Mouse (Mus musculus) MEL (cell line): Measurements from ENCODE around the gene Sgpl1. TPM values are rescaled to one million over a fixed set of nuclear protein-coding genes. Genes with fewer than 3 reads are reported as not detected.

ENCODE experiments used
- DNase-seq: peaks from one replicate; pipeline ENCODE4 v3.0.0; 2011; ENCODE audit warnings: low read depth, low spot score
- H3K27ac ChIP-seq: 2 replicates; pipeline ENCODE4 v1.5.1; 2012; ENCODE audit warnings: low read depth, mild to moderate bottlenecking, control low read depth, low read length, moderate library complexity; ENCODE audit not compliant: control insufficient read depth
- H3K27me3 ChIP-seq, 2 experiments: fragments of 150-350 bp in 1 of 2; sonication (generic) in 1 of 2; 2 replicates each; pipeline ENCODE4 v1.6.1; 2012; ENCODE audit warnings: low read length in 2 of 2, mild to moderate bottlenecking in 2 of 2, improper control_type of control experiment in 1 of 2, moderate library complexity in 1 of 2; ENCODE audit not compliant: insufficient read depth in 2 of 2, control insufficient read depth in 1 of 2
- H3K36me3 ChIP-seq, 2 experiments: 2 replicates each; pipeline ENCODE4 v1.6.1; 2012 to 2014; ENCODE audit warnings: low read length in 2 of 2, improper control_type of control experiment in 1 of 2, inconsistent platforms in 1 of 2, mild to moderate bottlenecking in 1 of 2; ENCODE audit not compliant: insufficient read depth in 2 of 2, control insufficient read depth in 1 of 2
- H3K4me1 ChIP-seq, 2 experiments: fragments of 150-350 bp in 1 of 2; sonication (generic) in 1 of 2; 2 replicates each; pipeline ENCODE4 v1.6.1; 2012; ENCODE audit warnings: low read length in 2 of 2, improper control_type of control experiment in 1 of 2, mild to moderate bottlenecking in 1 of 2; ENCODE audit not compliant: insufficient read depth in 2 of 2, control insufficient read depth in 1 of 2
- H3K4me3 ChIP-seq, 2 experiments: fragments of 150-350 bp in 1 of 2; sonication (generic) in 1 of 2; 2 replicates each; pipeline ENCODE4 v1.5.1; 2012; ENCODE audit warnings: low read depth in 2 of 2, low read length in 2 of 2, mild to moderate bottlenecking in 2 of 2, moderate library complexity in 2 of 2, control low read depth in 1 of 2, improper control_type of control experiment in 1 of 2; ENCODE audit not compliant: control insufficient read depth in 1 of 2, insufficient read depth in 1 of 2
- H3K79me2 ChIP-seq: 2 replicates; pipeline ENCODE4 v1.6.1; 2012; ENCODE audit warnings: mild to moderate bottlenecking, low read length, moderate library complexity; ENCODE audit not compliant: control insufficient read depth, poor library complexity, insufficient read depth
- H3K9ac ChIP-seq: 2 replicates; pipeline ENCODE4 v1.6.1; 2012; ENCODE audit warnings: low read depth, mild to moderate bottlenecking, control low read depth, low read length, moderate library complexity; ENCODE audit not compliant: control insufficient read depth, poor library complexity, severe bottlenecking
- H3K9me3 ChIP-seq: fragments of 150-350 bp; sonication (generic); replicated peaks from 2 replicates; pipeline ENCODE4 v1.6.1; 2012; ENCODE audit warnings: mild to moderate bottlenecking, low read length, improper control_type of control experiment, moderate library complexity; ENCODE audit not compliant: insufficient read depth
- BHLHE40 ChIP-seq: IDR thresholded peaks from 2 replicates; pipeline ENCODE4 v1.6.1; 2012; ENCODE audit warnings: low read depth, mild to moderate bottlenecking, inconsistent platforms, low read length, improper control_type of control experiment, borderline replicate concordance
- CHD1 ChIP-seq: IDR thresholded peaks from 2 replicates; pipeline ENCODE4 v1.6.1; 2012; ENCODE audit warnings: low read depth, mild to moderate bottlenecking, inconsistent platforms, low read length, improper control_type of control experiment
- CHD2 ChIP-seq: IDR thresholded peaks from 2 replicates; pipeline ENCODE4 v1.6.1; 2011; ENCODE audit warnings: low read length, improper control_type of control experiment
- EP300 ChIP-seq, 2 experiments: IDR thresholded peaks; 2 replicates each; pipeline ENCODE4 v1.6.1; 2011; ENCODE audit warnings: improper control_type of control experiment in 2 of 2, low read length in 2 of 2, low read depth in 1 of 2, mild to moderate bottlenecking in 1 of 2
- ETS1 ChIP-seq: IDR thresholded peaks from 2 replicates; pipeline ENCODE4 v1.6.1; 2012; ENCODE audit warnings: low read depth, mild to moderate bottlenecking, inconsistent platforms, low read length, improper control_type of control experiment, moderate library complexity
- GABPA ChIP-seq: IDR thresholded peaks from 2 replicates; pipeline ENCODE4 v1.6.1; 2012; ENCODE audit warnings: low read depth, mild to moderate bottlenecking, inconsistent platforms, low read length, improper control_type of control experiment, moderate library complexity
- JUND ChIP-seq: IDR thresholded peaks from 2 replicates; pipeline ENCODE4 v1.6.1; 2011; ENCODE audit warnings: low read depth, mild to moderate bottlenecking, improper control_type of control experiment, low read length
- KAT2A ChIP-seq: conservative IDR thresholded peaks from 2 replicates; pipeline ENCODE4 v1.6.1; 2012; ENCODE audit warnings: low read depth, low read length, improper control_type of control experiment, inconsistent platforms
- MAX ChIP-seq: IDR thresholded peaks from 2 replicates; pipeline ENCODE4 v1.6.1; 2011; ENCODE audit warnings: low read length, improper control_type of control experiment
- MAZ ChIP-seq: IDR thresholded peaks from 2 replicates; pipeline ENCODE4 v1.6.1; 2012; ENCODE audit warnings: low read depth, mild to moderate bottlenecking, inconsistent platforms, low read length, improper control_type of control experiment
- MEF2A ChIP-seq: IDR thresholded peaks from 2 replicates; pipeline ENCODE4 v1.6.1; 2014; ENCODE audit warnings: low read depth, mild to moderate bottlenecking, inconsistent platforms, low read length, improper control_type of control experiment; ENCODE audit not compliant: poor library complexity, insufficient replicate concordance, severe bottlenecking; ENCODE audit errors: extremely low read depth
- MYB ChIP-seq: IDR thresholded peaks from 2 replicates; pipeline ENCODE4 v1.6.1; 2011; ENCODE audit warnings: mild to moderate bottlenecking, low read depth, low read length, improper control_type of control experiment
- NELFE ChIP-seq: IDR thresholded peaks from 2 replicates; pipeline ENCODE4 v1.6.1; 2011; ENCODE audit warnings: low read depth, low read length, improper control_type of control experiment
- NRF1 ChIP-seq: IDR thresholded peaks from 2 replicates; pipeline ENCODE4 v1.6.1; 2014; ENCODE audit warnings: low read depth, mild to moderate bottlenecking, inconsistent platforms, low read length, improper control_type of control experiment, moderate library complexity; ENCODE audit not compliant: poor library complexity, insufficient read depth, severe bottlenecking
- RAD21 ChIP-seq: IDR thresholded peaks from 2 replicates; pipeline ENCODE4 v1.6.1; 2011; ENCODE audit warnings: mild to moderate bottlenecking, low read depth, low read length, improper control_type of control experiment
- RCOR1 ChIP-seq: IDR thresholded peaks from 2 replicates; pipeline ENCODE4 v1.6.1; 2012; ENCODE audit warnings: low read depth, mild to moderate bottlenecking, inconsistent platforms, low read length, improper control_type of control experiment
- SIN3A ChIP-seq: IDR thresholded peaks from 2 replicates; pipeline ENCODE4 v1.6.1; 2012; ENCODE audit warnings: low read length, improper control_type of control experiment, inconsistent platforms
- TAL1 ChIP-seq: IDR thresholded peaks from 2 replicates; pipeline ENCODE4 v1.6.1; 2012; ENCODE audit warnings: mild to moderate bottlenecking, inconsistent platforms, low read length, moderate library complexity, mixed read lengths
- TBP ChIP-seq: IDR thresholded peaks from 2 replicates; pipeline ENCODE4 v1.8.0; 2011; ENCODE audit warnings: low read depth, low read length, improper control_type of control experiment
- UBTF ChIP-seq: IDR thresholded peaks from 2 replicates; pipeline ENCODE4 v1.6.1; 2012; ENCODE audit warnings: low read depth, mild to moderate bottlenecking, inconsistent platforms, low read length, improper control_type of control experiment, moderate library complexity, borderline replicate concordance; ENCODE audit not compliant: insufficient read depth
- USF1 ChIP-seq: IDR thresholded peaks from 2 replicates; pipeline ENCODE4 v1.6.1; 2014; ENCODE audit warnings: low read depth, mild to moderate bottlenecking, inconsistent platforms, low read length, improper control_type of control experiment, moderate library complexity
- USF2 ChIP-seq, 2 experiments: IDR thresholded peaks; 2 replicates each; pipeline ENCODE4 v1.6.1; 2011 to 2012; ENCODE audit warnings: improper control_type of control experiment in 2 of 2, low read length in 2 of 2, borderline replicate concordance in 1 of 2, inconsistent platforms in 1 of 2, low read depth in 1 of 2, mild to moderate bottlenecking in 1 of 2; ENCODE audit not compliant: insufficient read depth in 1 of 2
- ZC3H11A ChIP-seq: IDR thresholded peaks from 2 replicates; pipeline ENCODE4 v1.6.1; 2012; ENCODE audit warnings: low read depth, mild to moderate bottlenecking, inconsistent platforms, low read length, improper control_type of control experiment
- ZNF384 ChIP-seq: IDR thresholded peaks from 2 replicates; pipeline ENCODE4 v1.6.1; 2012; ENCODE audit warnings: low read depth, mild to moderate bottlenecking, inconsistent platforms, low read length, improper control_type of control experiment
- polyA plus RNA-seq, 2 experiments: library from polyadenylated mRNA; stranded (reverse) in 1 of 2; unstranded in 1 of 2; fragments of >175 nt in 1 of 2; fragments of >200 nt in 1 of 2; gene quantifications; 2 replicates each; pipeline versions ENCODE4 v1.2.1 to v1.2.4; 2012; ENCODE audit warnings: low replicate concordance in 2 of 2, low read depth in 1 of 2; ENCODE audit not compliant: insufficient read length in 2 of 2, insufficient read depth in 1 of 2, missing spikeins in 1 of 2
- total RNA-seq: library from RNA; depleted of rRNA; stranded (reverse); fragments of 300-350 nt; gene quantifications from 2 replicates; pipeline ENCODE4 v1.2.3, GENCODE M21; 2012

The Sgpl1 gene
- total and polyA plus RNA-seq, 3 experiments = 8.7 to 11.7 TPM; not detected in 1

- no peak overlapping the region for H3K27ac ChIP-seq
Observed at GRCm38 (mm10) chr10:61059543-61060110, 87.9 kb downstream of the Sgpl1 start.

GRCm38 (mm10) chr10:61059101-61059500 is 88.4 kb downstream of the Sgpl1 start:
- no peak for DNase-seq
- Histone ChIP-seq H3K36me3 (no peaks in the 10 kb centered on the region), H3K9ac (no peak overlapping the region), H3K79me2 (no peaks in the 10 kb centered on the region), H3K27ac (no peak overlapping the region), H3K27me3 (no peaks in the 10 kb centered on the region), H3K9me3 (no peaks in the 10 kb centered on the region), H3K4me3 (no peak overlapping the region), H3K4me1 (no peaks in the 10 kb centered on the region)
- no peak for TF ChIP-seq ETS1
- no peak for TF ChIP-seq NRF1
- TF ChIP-seq NELFE = no peak
- TF ChIP-seq JUND = no peak
- no peak for TF ChIP-seq CHD2
- TF ChIP-seq RCOR1 = no peak
- no peak for TF ChIP-seq MAX
- TF ChIP-seq UBTF = no peak
- TF ChIP-seq SIN3A = no peak
- TF ChIP-seq MYB = no peak
- no peak for TF ChIP-seq GABPA
- no peak for TF ChIP-seq USF1
- no peak for TF ChIP-seq BHLHE40

More at GRCm38 (mm10) chr10:61059543-61060110, 87.9 kb downstream of the Sgpl1 start:
- Histone ChIP-seq H3K27me3 (no peaks in the 10 kb centered on the region), H3K4me3 (no peak overlapping the region), H3K9ac (no peak overlapping the region), H3K9me3 (no peaks in the 10 kb centered on the region), H3K36me3 (no peaks in the 10 kb centered on the region), H3K4me1 (no peaks in the 10 kb centered on the region), H3K79me2 (no peaks in the 10 kb centered on the region)
- no peak for TF ChIP-seq ZNF384
- TF ChIP-seq ZC3H11A = no peak
- no peak for TF ChIP-seq ETS1
- TF ChIP-seq GABPA = no peak
- TF ChIP-seq TAL1 = no peak
- TF ChIP-seq MAZ = no peak
- TF ChIP-seq NRF1 = no peak
- no peak for TF ChIP-seq CHD1
- no peak for TF ChIP-seq USF2 (IDR thresholded peaks at IDR 0.05; ENCODE audit: borderline replicate concordance in 1 of 2, insufficient read depth in 1 of 2, low read depth in 1 of 2, low read length in 2 of 2)
- no peak for TF ChIP-seq TBP
- TF ChIP-seq RAD21 = no peak
- no peak for TF ChIP-seq NELFE
- no peak for TF ChIP-seq KAT2A
- TF ChIP-seq EP300 (IDR thresholded peaks at IDR 0.05; ENCODE audit: low read depth in 1 of 2, low read length in 2 of 2) = no peak
- TF ChIP-seq MEF2A = no peak
- DNase-seq = no peak
